In genomic region chr5:135677251-135677650, GRCm38 (mm10) we compare ENCODE assay signal across 23 mouse cellular contexts.
"Had no signal": no experiment of that assay in that cellular context is flagged by ENCODE, and none has a peak within 500 bp of the region (broad histone marks: within the 10 kb centered on the region; RNA-seq: fewer than 3 reads in every experiment).

No protein-coding gene starts in this region.

- H3K36me3 ChIP-seq: limb, embryonic 10.5 days; limb, embryonic 13.5 days; liver, embryonic 12.5 days; liver, embryonic 15.5 days; lung, embryonic 15.5 days; midbrain, embryonic 10.5 days; midbrain, embryonic 13.5 days; neural tube, embryonic 12.5 days; neural tube, embryonic 15.5 days; stomach, embryonic 15.5 days had no signal

- H3K27me3 ChIP-seq: limb, embryonic 13.5 days; liver, embryonic 15.5 days; midbrain, embryonic 13.5 days; neural tube, embryonic 12.5 days; neural tube, embryonic 15.5 days; stomach, embryonic 15.5 days had no signal

- H3K4me3 ChIP-seq: layer of hippocampus, adult 2 months; limb, embryonic 10.5 days; limb, embryonic 13.5 days; liver, embryonic 12.5 days; liver, embryonic 15.5 days; lung, embryonic 15.5 days; megakaryocyte, embryonic 14.5 days; midbrain, embryonic 10.5 days; midbrain, embryonic 13.5 days; neural tube, embryonic 12.5 days; neural tube, embryonic 15.5 days; stomach, embryonic 15.5 days had no signal

- H3K4me2 ChIP-seq: limb, embryonic 13.5 days; liver, embryonic 12.5 days; liver, embryonic 15.5 days; lung, embryonic 15.5 days; midbrain, embryonic 13.5 days; neural tube, embryonic 12.5 days; neural tube, embryonic 15.5 days; stomach, embryonic 15.5 days had no signal

- H3K9ac ChIP-seq: limb, embryonic 13.5 days; liver, embryonic 12.5 days; liver, embryonic 15.5 days; lung, embryonic 15.5 days; midbrain, embryonic 13.5 days; neural tube, embryonic 12.5 days; neural tube, embryonic 15.5 days; stomach, embryonic 15.5 days had no signal

- H3K9me3 ChIP-seq: limb, embryonic 10.5 days; limb, embryonic 13.5 days; liver, embryonic 12.5 days; liver, embryonic 15.5 days; lung, embryonic 15.5 days; midbrain, embryonic 10.5 days; midbrain, embryonic 13.5 days; neural tube, embryonic 12.5 days; neural tube, embryonic 15.5 days; stomach, embryonic 15.5 days had no signal

- ATAC-seq: liver, embryonic 12.5 days; midbrain, embryonic 13.5 days had no signal

- H3K27ac ChIP-seq: kidney, postnatal 0 days; layer of hippocampus, adult 2 months; limb, embryonic 10.5 days; limb, embryonic 13.5 days; liver, embryonic 12.5 days; liver, embryonic 15.5 days; lung, embryonic 15.5 days; midbrain, embryonic 10.5 days; midbrain, embryonic 13.5 days; neural tube, embryonic 12.5 days; neural tube, embryonic 15.5 days; stomach, embryonic 15.5 days had no signal

- DNase-seq: kidney, postnatal 25 days; layer of hippocampus, adult 9-11 months; liver; lung, adult 18-20 months; lung, postnatal 14 days; lung, postnatal 4 days; right cerebral cortex, adult 18-20 months; right cerebral cortex, postnatal 14 days; spleen, adult 18-20 months; thymus, postnatal 25 days had no signal
